9 mouse cellular contexts compared by ENCODE assay signal in genomic region chr3:60762874-60763273, GRCm38 (mm10).
A peak's percentile ranks its signal among the peaks of the same experiment; 100 is the strongest.
DNase-seq lines count a peak whose midpoint lies in the region; ATAC-seq lines count a peak whose summit lies in the region.
"Had no signal": no experiment of that assay in that cellular context is flagged by ENCODE, and none has a peak within 500 bp of the region (broad histone marks: within the 10 kb centered on the region; RNA-seq: fewer than 3 reads in every experiment).

No protein-coding gene starts in this region.

- no peak overlapping the region for H3K4me3 ChIP-seq in midbrain, embryonic 12.5 days
- no peak overlapping the region for H3K4me3 ChIP-seq in midbrain, embryonic 11.5 days (ENCODE audit: low read depth, low read length)
- H3K4me3 ChIP-seq: liver, embryonic 15.5 days had no signal

- no peak overlapping the region for H3K4me2 ChIP-seq in midbrain, embryonic 12.5 days (replicated peaks)
- H3K4me2 ChIP-seq in midbrain, embryonic 11.5 days: no peak overlapping the region
- H3K4me2 ChIP-seq: liver, embryonic 15.5 days had no signal

- no peaks in the 10 kb centered on the region for H3K27me3 ChIP-seq in midbrain, embryonic 12.5 days
- no peaks in the 10 kb centered on the region for H3K27me3 ChIP-seq in midbrain, embryonic 11.5 days (ENCODE audit: control insufficient read depth, insufficient read depth, low read length)
- H3K27me3 ChIP-seq: liver, embryonic 15.5 days had no signal

- WGBS in midbrain, embryonic 12.5 days: 71% methylated on average over 4 of the region's 4 CpGs
- 69% methylated on average over 4 of the region's 4 CpGs for WGBS in midbrain, embryonic 11.5 days

- no peaks in the 10 kb centered on the region for H3K9me3 ChIP-seq in midbrain, embryonic 12.5 days
- H3K9me3 ChIP-seq in midbrain, embryonic 11.5 days (ENCODE audit: control insufficient read depth, low read length): no peaks in the 10 kb centered on the region
- H3K9me3 ChIP-seq: liver, embryonic 15.5 days had no signal

- H3K4me1 ChIP-seq in midbrain, embryonic 12.5 days: no peaks in the 10 kb centered on the region
- H3K4me1 ChIP-seq in midbrain, embryonic 11.5 days (ENCODE audit: control insufficient read depth, insufficient read depth, low read length): no peaks in the 10 kb centered on the region

- peak; percentile 58; the same call in 1 of the 2 replicates for ATAC-seq in midbrain, embryonic 12.5 days (ENCODE audit: low FRiP score, low read depth)
- ATAC-seq in midbrain, embryonic 11.5 days (ENCODE audit: low FRiP score): no peak
- ATAC-seq in megakaryocyte progenitor cell, adult 5-6 weeks (replicated peaks; ENCODE audit: poor library complexity): peak; percentile 99

- no peaks in the 10 kb centered on the region for H3K36me3 ChIP-seq in midbrain, embryonic 12.5 days
- no peaks in the 10 kb centered on the region for H3K36me3 ChIP-seq in midbrain, embryonic 11.5 days (ENCODE audit: control insufficient read depth, insufficient read depth, low read length)
- H3K36me3 ChIP-seq: liver, embryonic 15.5 days had no signal

- H3K9ac ChIP-seq in midbrain, embryonic 12.5 days (replicated peaks): no peak overlapping the region
- H3K9ac ChIP-seq in midbrain, embryonic 11.5 days (ENCODE audit: low read length): no peak overlapping the region
- H3K9ac ChIP-seq: liver, embryonic 15.5 days had no signal

- no peak for DNase-seq in midbrain, embryonic 11.5 days (ENCODE audit: low spot score, missing footprints)
- peak; percentile 59 for DNase-seq in R1 (ENCODE audit: low read depth, low spot score)
- DNase-seq in cerebellum, postnatal 14 days: peak; percentile 58 to 62
- DNase-seq in gastrocnemius, adult 18-20 months (ENCODE audit: low spot score): peak; percentile 41
- peak; percentile 25 for DNase-seq in layer of hippocampus, adult 9-11 months
- DNase-seq in thymus, postnatal 4 days: peak; percentile 54

- no peak overlapping the region for H3K27ac ChIP-seq in midbrain, embryonic 12.5 days (replicated peaks)
- H3K27ac ChIP-seq in midbrain, embryonic 11.5 days (ENCODE audit: low read depth, low read length): no peak overlapping the region
- H3K27ac ChIP-seq: liver, embryonic 15.5 days had no signal
